In genomic region chr7:116196974-116197679, GRCm38 (mm10) we compare ENCODE assay signal across 10 mouse cellular contexts.
DNase-seq lines count a peak whose midpoint lies in the region; ATAC-seq and TF ChIP-seq lines count a peak whose summit lies in the region.
"Had no signal": no experiment of that assay in that cellular context is flagged by ENCODE, and none has a peak within 500 bp of the region (broad histone marks: within the 10 kb centered on the region; RNA-seq: fewer than 3 reads in every experiment).

No protein-coding gene starts in this region.

- TF ChIP-seq POLR2A in limb, embryonic 14.5 days (IDR thresholded peaks at IDR 0.05; ENCODE audit: borderline replicate concordance, extremely low read depth, insufficient read depth, insufficient read length): no peak

- ATAC-seq in kidney, embryonic 16.5 days (ENCODE audit: low FRiP score, low TSS enrichment): peak; percentile 37; the same call in 1 of the 2 replicates
- no peak for ATAC-seq in limb, embryonic 14.5 days (ENCODE audit: low FRiP score, low read depth)
- ATAC-seq: inflammation-experienced regulatory T-cells, adult 6 months had no signal

- no peaks in the 10 kb centered on the region for H3K9me3 ChIP-seq in heart, embryonic 10.5 days
- H3K9me3 ChIP-seq in kidney, embryonic 16.5 days (ENCODE audit: low read length): no peaks in the 10 kb centered on the region
- no peaks in the 10 kb centered on the region for H3K9me3 ChIP-seq in limb, embryonic 14.5 days (ENCODE audit: control insufficient read depth, low read length)

- H3K4me2 ChIP-seq in kidney, embryonic 16.5 days (replicated peaks; ENCODE audit: low read depth, low read length): peak overlapping the region; percentile 10; the same call in 1 of the 2 replicates
- H3K4me2 ChIP-seq in limb, embryonic 14.5 days (replicated peaks; ENCODE audit: low read depth, low read length, severe bottlenecking): peak overlapping the region; percentile 27; the same call in 1 of the 2 replicates

- no peaks in the 10 kb centered on the region for H3K27me3 ChIP-seq in heart, embryonic 10.5 days (ENCODE audit: insufficient read depth, poor library complexity, severe bottlenecking)
- H3K27me3 ChIP-seq in kidney, embryonic 16.5 days (ENCODE audit: insufficient read depth, low read length): no peaks in the 10 kb centered on the region
- no peaks in the 10 kb centered on the region for H3K27me3 ChIP-seq in limb, embryonic 14.5 days (ENCODE audit: control insufficient read depth, insufficient read depth, low read length)

- peaks cover 95% of the 10 kb centered on the region for H3K4me1 ChIP-seq in heart, embryonic 10.5 days
- peaks cover 28% of the 10 kb centered on the region for H3K4me1 ChIP-seq in kidney, embryonic 16.5 days (ENCODE audit: insufficient read depth, low read length)
- H3K4me1 ChIP-seq in limb, embryonic 14.5 days (ENCODE audit: control insufficient read depth, insufficient read depth, low read length): peaks cover 4% of the 10 kb centered on the region; the same call in 1 of the 2 replicates

- H3K4me3 ChIP-seq in heart, embryonic 10.5 days: peak overlapping the region; percentile 57
- H3K4me3 ChIP-seq in kidney, embryonic 16.5 days (ENCODE audit: low read length): no peak overlapping the region
- H3K4me3 ChIP-seq in limb, embryonic 14.5 days (replicated peaks; ENCODE audit: low read length): no peak overlapping the region

- H3K36me3 ChIP-seq in heart, embryonic 10.5 days: peaks cover 6% of the 10 kb centered on the region; the same call in 1 of the 2 replicates
- no peaks in the 10 kb centered on the region for H3K36me3 ChIP-seq in kidney, embryonic 16.5 days (ENCODE audit: insufficient read depth, low read length)
- H3K36me3 ChIP-seq in limb, embryonic 14.5 days (ENCODE audit: control insufficient read depth, insufficient read depth, low read length): no peaks in the 10 kb centered on the region

- H3K9ac ChIP-seq in kidney, embryonic 16.5 days (replicated peaks; ENCODE audit: low read length): no peak overlapping the region
- no peak overlapping the region for H3K9ac ChIP-seq in limb, embryonic 14.5 days (ENCODE audit: low read depth, low read length, severe bottlenecking)

- no peak for DNase-seq in heart, embryonic 10.5 days (ENCODE audit: low spot score)
- no peak for DNase-seq in heart, adult 9 months (ENCODE audit: low spot score in 2 of 2)
- DNase-seq in kidney, postnatal 10 days: no peak
- peak; percentile 72 for DNase-seq in ZHBTc4 (ENCODE audit: low read depth, low spot score)
- no peak for DNase-seq in limb, embryonic 14.5 days (ENCODE audit: low spot score)
- DNase-seq in thymus, postnatal 25 days: no peak
- no peak for DNase-seq in spleen, postnatal 4 days (ENCODE audit: low spot score in 2 of 2)
- DNase-seq: cerebellum, adult 9-10 months had no signal

- H3K27ac ChIP-seq in heart, embryonic 10.5 days: peak overlapping the region; percentile 81
- 0 out of 2 replicates have a peak overlapping the region, but pooled peaks have one; percentile 25 for H3K27ac ChIP-seq in kidney, embryonic 16.5 days (ENCODE audit: low read length)
- no peak overlapping the region for H3K27ac ChIP-seq in limb, embryonic 14.5 days (replicated peaks; ENCODE audit: low read depth, low read length)

- WGBS in heart, embryonic 10.5 days: 30% methylated on average over 8 of the region's 8 CpGs
- WGBS in kidney, embryonic 16.5 days: 36% methylated on average over 8 of the region's 8 CpGs
- 53% methylated on average over 8 of the region's 8 CpGs for WGBS in limb, embryonic 14.5 days
